Mouse (Mus musculus): Measurements from ENCODE around the gene Aagab.

DNA sequence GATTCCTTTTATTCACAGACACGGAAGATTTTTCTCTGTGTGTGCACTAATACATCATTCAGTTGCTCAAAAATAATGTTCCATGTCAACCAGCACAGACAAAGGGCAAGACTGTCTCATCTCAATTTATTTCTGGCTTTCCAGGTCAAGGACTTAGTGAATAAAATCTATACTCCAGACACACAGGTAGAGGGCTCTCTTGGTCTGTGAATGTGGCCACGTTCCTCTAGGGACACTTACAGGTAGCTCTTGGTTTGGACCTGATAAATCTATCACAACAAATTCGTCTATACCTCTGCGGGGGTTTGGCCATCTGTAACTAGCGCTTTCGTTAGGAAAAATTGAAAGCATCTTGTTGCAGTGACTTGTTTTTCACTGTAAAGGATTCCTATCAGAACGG lies 29.6 kb upstream of the Aagab start:
- TF ChIP-seq POLR2A (IDR thresholded peaks at IDR 0.05; ENCODE audit: control insufficient read depth, extremely low read depth, insufficient read depth, low read length, poor library complexity) (no peak), CTCF (IDR thresholded peaks at IDR 0.05; ENCODE audit: borderline replicate concordance, control insufficient read depth, extremely low read depth, insufficient read depth, low read length, poor library complexity) (no peak)
